9 mouse cellular contexts compared by ENCODE assay signal in genomic region chr14:103648623-103649255, GRCm38 (mm10). TPM values are rescaled to one million over a fixed set of nuclear protein-coding genes. Genes with fewer than 3 reads are reported as not detected.
DNase-seq lines count a peak whose midpoint lies in the region; ATAC-seq and TF ChIP-seq lines count a peak whose summit lies in the region.
"Had no signal": no experiment of that assay in that cellular context is flagged by ENCODE, and none has a peak within 500 bp of the region (broad histone marks: within the 10 kb centered on the region; RNA-seq: fewer than 3 reads in every experiment).

No protein-coding gene starts in this region.

- H3K9me3 ChIP-seq in stomach, embryonic 14.5 days (ENCODE audit: control insufficient read depth, low read depth, low read length) = no peaks in the 10 kb centered on the region
- no peaks in the 10 kb centered on the region for H3K9me3 ChIP-seq in stomach, postnatal 0 days (ENCODE audit: control insufficient read depth, low read length)
- no peaks in the 10 kb centered on the region for H3K9me3 ChIP-seq in embryonic facial prominence, embryonic 10.5 days
- H3K9me3 ChIP-seq in kidney, embryonic 16.5 days (ENCODE audit: low read length) = no peaks in the 10 kb centered on the region
- H3K9me3 ChIP-seq in stomach, embryonic 15.5 days = no peaks in the 10 kb centered on the region
- H3K9me3 ChIP-seq in heart, embryonic 10.5 days = no peaks in the 10 kb centered on the region

- no peak for TF ChIP-seq CTCF in stomach, postnatal 0 days (IDR thresholded peaks at IDR 0.05; ENCODE audit: low read depth)

- no peak for DNase-seq in stomach, postnatal 0 days (ENCODE audit: low spot score)
- peak; percentile 26 for DNase-seq in embryonic facial prominence, embryonic 10.5 days (ENCODE audit: low spot score)
- DNase-seq in ovary, adult 18-20 months (ENCODE audit: low spot score) = no peak
- DNase-seq in heart, embryonic 10.5 days (ENCODE audit: low spot score) = no peak

- no peaks in the 10 kb centered on the region for H3K4me1 ChIP-seq in stomach, embryonic 14.5 days (ENCODE audit: control insufficient read depth, insufficient read depth, low read length)
- no peaks in the 10 kb centered on the region; the same call in 1 of the 2 replicates for H3K4me1 ChIP-seq in stomach, postnatal 0 days (replicated peaks; ENCODE audit: control insufficient read depth, insufficient read depth)
- peaks cover 26% of the 10 kb centered on the region for H3K4me1 ChIP-seq in embryonic facial prominence, embryonic 10.5 days
- H3K4me1 ChIP-seq in kidney, embryonic 16.5 days (ENCODE audit: insufficient read depth, low read length) = peaks cover 8% of the 10 kb centered on the region
- no peaks in the 10 kb centered on the region for H3K4me1 ChIP-seq in stomach, embryonic 15.5 days
- H3K4me1 ChIP-seq in heart, embryonic 10.5 days = peaks cover 9% of the 10 kb centered on the region; the same call in 1 of the 2 replicates

- no peaks in the 10 kb centered on the region for H3K36me3 ChIP-seq in stomach, embryonic 14.5 days (ENCODE audit: control insufficient read depth, insufficient read depth, low read length)
- H3K36me3 ChIP-seq in stomach, postnatal 0 days (ENCODE audit: control insufficient read depth, insufficient read depth, low read length) = no peaks in the 10 kb centered on the region
- no peaks in the 10 kb centered on the region for H3K36me3 ChIP-seq in embryonic facial prominence, embryonic 10.5 days (replicated peaks)
- no peaks in the 10 kb centered on the region for H3K36me3 ChIP-seq in kidney, embryonic 16.5 days (ENCODE audit: insufficient read depth, low read length)
- H3K36me3 ChIP-seq in stomach, embryonic 15.5 days = no peaks in the 10 kb centered on the region
- H3K36me3 ChIP-seq in heart, embryonic 10.5 days = no peaks in the 10 kb centered on the region

- TF ChIP-seq EP300 in stomach, postnatal 0 days (optimal IDR thresholded peaks at IDR 0.05) = no peak

- no peak for ATAC-seq in stomach, embryonic 14.5 days (ENCODE audit: insufficient number of reproducible peaks, insufficient read depth, low FRiP score, low read depth)
- no peak for ATAC-seq in stomach, postnatal 0 days (ENCODE audit: low FRiP score, low TSS enrichment)
- ATAC-seq in kidney, embryonic 16.5 days (ENCODE audit: low FRiP score, low TSS enrichment) = no peak
- no peak for ATAC-seq in stomach, embryonic 15.5 days (ENCODE audit: insufficient read depth, low FRiP score, low read depth)
- ATAC-seq in megakaryocyte, adult 5-6 weeks (ENCODE audit: poor library complexity, severe bottlenecking) = no peak

- WGBS in stomach, embryonic 14.5 days = 37% methylated on average over 12 of the region's 12 CpGs
- 37% methylated on average over 12 of the region's 12 CpGs for WGBS in stomach, postnatal 0 days
- 37% methylated on average over 12 of the region's 12 CpGs for WGBS in embryonic facial prominence, embryonic 10.5 days
- 25% methylated on average over 12 of the region's 12 CpGs for WGBS in kidney, embryonic 16.5 days
- WGBS in stomach, embryonic 15.5 days = 36% methylated on average over 12 of the region's 12 CpGs
- 53% methylated on average over 12 of the region's 12 CpGs for WGBS in heart, embryonic 10.5 days

- no peak overlapping the region for H3K27ac ChIP-seq in stomach, embryonic 14.5 days (ENCODE audit: low read length)
- no peak overlapping the region for H3K27ac ChIP-seq in stomach, postnatal 0 days (replicated peaks)
- peak overlapping the region; percentile 14; the same call in 1 of the 2 replicates for H3K27ac ChIP-seq in embryonic facial prominence, embryonic 10.5 days (replicated peaks)
- no peak overlapping the region for H3K27ac ChIP-seq in kidney, embryonic 16.5 days (ENCODE audit: low read length)
- no peak overlapping the region for H3K27ac ChIP-seq in stomach, embryonic 15.5 days
- H3K27ac ChIP-seq in heart, embryonic 10.5 days = no peak overlapping the region
- H3K27ac ChIP-seq: macrophage had no signal

- no peak overlapping the region for H3K9ac ChIP-seq in stomach, embryonic 14.5 days (replicated peaks; ENCODE audit: low read depth, low read length)
- H3K9ac ChIP-seq in stomach, postnatal 0 days (ENCODE audit: low read length) = no peak overlapping the region
- no peak overlapping the region; the same call in 1 of the 2 replicates for H3K9ac ChIP-seq in kidney, embryonic 16.5 days (replicated peaks; ENCODE audit: low read length)
- no peak overlapping the region for H3K9ac ChIP-seq in stomach, embryonic 15.5 days

- peak overlapping the region; percentile 30 for H3K4me2 ChIP-seq in stomach, embryonic 14.5 days (replicated peaks; ENCODE audit: low read depth, low read length)
- no peak overlapping the region for H3K4me2 ChIP-seq in stomach, postnatal 0 days (replicated peaks; ENCODE audit: low read depth)
- peak overlapping the region; percentile 38 for H3K4me2 ChIP-seq in kidney, embryonic 16.5 days (replicated peaks; ENCODE audit: low read depth, low read length)
- peak overlapping the region; percentile 34 for H3K4me2 ChIP-seq in stomach, embryonic 15.5 days

- no peak overlapping the region for H3K4me3 ChIP-seq in stomach, embryonic 14.5 days (ENCODE audit: low read depth, low read length)
- no peak overlapping the region for H3K4me3 ChIP-seq in stomach, postnatal 0 days (ENCODE audit: low read depth, low read length)
- H3K4me3 ChIP-seq in embryonic facial prominence, embryonic 10.5 days = peak overlapping the region; percentile 25; the same call in 1 of the 2 replicates
- peak overlapping the region; percentile 8; the same call in 1 of the 2 replicates for H3K4me3 ChIP-seq in kidney, embryonic 16.5 days (ENCODE audit: low read length)
- H3K4me3 ChIP-seq in stomach, embryonic 15.5 days (replicated peaks) = 0 out of 2 replicates have a peak overlapping the region, but pooled peaks have one; percentile 9
- no peak overlapping the region for H3K4me3 ChIP-seq in heart, embryonic 10.5 days

- peaks cover 6% of the 10 kb centered on the region; the same call in 1 of the 2 replicates for H3K27me3 ChIP-seq in stomach, embryonic 14.5 days (ENCODE audit: control insufficient read depth, insufficient read depth, low read length)
- H3K27me3 ChIP-seq in stomach, postnatal 0 days (ENCODE audit: control insufficient read depth, insufficient read depth, low read length) = 0 out of 2 replicates have a peak, but pooled peaks cover 2% of the 10 kb centered on the region
- peaks cover 41% of the 10 kb centered on the region for H3K27me3 ChIP-seq in embryonic facial prominence, embryonic 10.5 days (replicated peaks; ENCODE audit: low read depth, poor library complexity, severe bottlenecking)
- H3K27me3 ChIP-seq in kidney, embryonic 16.5 days (ENCODE audit: insufficient read depth, low read length) = peaks cover 20% of the 10 kb centered on the region; the same call in 1 of the 2 replicates
- H3K27me3 ChIP-seq in stomach, embryonic 15.5 days (replicated peaks) = peaks cover 11% of the 10 kb centered on the region; the same call in 1 of the 2 replicates
- H3K27me3 ChIP-seq in heart, embryonic 10.5 days (ENCODE audit: insufficient read depth, poor library complexity, severe bottlenecking) = peaks cover 30% of the 10 kb centered on the region

RNA-seq across cellular contexts. Expression of gene Slain1, which starts 1.3 kb away (rescaled TPM):
- polyA plus RNA-seq in stomach, embryonic 14.5 days (2014; fragmentation: Nextera tagmentation; extraction: Ambion mirVana) = 2.4 and 2.5 TPM in 2 replicates
- 0.93 and 1.1 TPM in 2 replicates for polyA plus RNA-seq in stomach, postnatal 0 days (2015; fragmentation: Nextera tagmentation; extraction: Ambion mirVana)
- 3.9 and 4.1 TPM in 2 replicates for polyA plus RNA-seq in embryonic facial prominence, embryonic 10.5 days (2016; fragmentation: Nextera tagmentation; extraction: Ambion mirVana)
- 0.71 and 0.99 TPM in 2 replicates for polyA plus RNA-seq in kidney, embryonic 16.5 days (2015; fragmentation: Nextera tagmentation; extraction: Ambion mirVana)
- polyA plus RNA-seq in stomach, embryonic 15.5 days (2015; fragmentation: Nextera tagmentation; extraction: Ambion mirVana) = 3.0 and 3.1 TPM in 2 replicates
- polyA plus RNA-seq in heart, embryonic 10.5 days (2016; fragmentation: Nextera tagmentation; extraction: Ambion mirVana) = 0.43 and 1.0 TPM in 2 replicates
- total RNA-seq in megakaryocyte, adult 5-6 weeks (2015) = 5.0 and 8.2 TPM in 2 replicates
- total RNA-seq in megakaryocyte, adult 5-6 weeks (2017) = 3.0 and 3.5 TPM in 2 replicates

Comparison
In these comparisons a context has a peak if more than half of its experiments do, and no peak if none do; other contexts are left out.
1. H3K4me3 ChIP-seq: peak in embryonic facial prominence, embryonic 10.5 days (single experiment), kidney, embryonic 16.5 days (single experiment) and stomach, embryonic 15.5 days (single experiment); none in stomach, embryonic 14.5 days (single experiment), stomach, postnatal 0 days (single experiment) and heart, embryonic 10.5 days (single experiment).